Mouse (Mus musculus) layer of hippocampus, adult 2 months (tissue): Measurements from ENCODE around the gene Eif2ak4. TPM values are rescaled to one million over a fixed set of nuclear protein-coding genes. Genes with fewer than 3 reads are reported as not detected.

ENCODE experiments used
- DNase-seq, 2 experiments: peaks; one replicate each; pipeline ENCODE4 v3.0.0; 2022; ENCODE audit warnings: low spot score in 2 of 2
- H3K27ac ChIP-seq: fragments of 200-600 bp; 2 replicates; pipeline ENCODE4 v1.8.1; 2022
- H3K4me3 ChIP-seq: fragments of 200-600 bp; 2 replicates; pipeline ENCODE4 v1.8.1; 2022; ENCODE audit warnings: mild to moderate bottlenecking
- CTCF ChIP-seq: fragments of 200-600 bp; conservative IDR thresholded peaks from 2 replicates; pipeline ENCODE4 v1.8.1; 2022; ENCODE audit warnings: antibody characterized with exemption, mild to moderate bottlenecking, moderate library complexity
- long read RNA-seq, 2 experiments: library from polyadenylated mRNA; stranded (forward); transcript quantifications; one replicate each; pipeline ENCODE4 v2.0.0; 2021; ENCODE audit warnings: borderline mapping rate in 2 of 2
- total RNA-seq, 2 experiments: library from RNA; stranded (reverse); gene quantifications; 2 replicates each; pipeline ENCODE4 v1.2.3; 2021

Gene Eif2ak4
- total RNA-seq: 10 to 100 TPM; 26.3 to 26.7 TPM
- long read RNA-seq, experiment 1, full-length matches to known transcripts: 6 of 13 reads
- long read RNA-seq, experiment 1, partial matches to known transcripts: 2 of 13 reads
- long read RNA-seq, experiment 1, other reads (novel, unspliced or antisense): 5 of 13 reads
- long read RNA-seq, experiment 2, full-length matches to known transcripts: 11 of 17 reads
- long read RNA-seq, experiment 2, partial matches to known transcripts: 4 of 17 reads
- long read RNA-seq, experiment 2, other reads (novel, unspliced or antisense): 2 of 17 reads

DNA sequence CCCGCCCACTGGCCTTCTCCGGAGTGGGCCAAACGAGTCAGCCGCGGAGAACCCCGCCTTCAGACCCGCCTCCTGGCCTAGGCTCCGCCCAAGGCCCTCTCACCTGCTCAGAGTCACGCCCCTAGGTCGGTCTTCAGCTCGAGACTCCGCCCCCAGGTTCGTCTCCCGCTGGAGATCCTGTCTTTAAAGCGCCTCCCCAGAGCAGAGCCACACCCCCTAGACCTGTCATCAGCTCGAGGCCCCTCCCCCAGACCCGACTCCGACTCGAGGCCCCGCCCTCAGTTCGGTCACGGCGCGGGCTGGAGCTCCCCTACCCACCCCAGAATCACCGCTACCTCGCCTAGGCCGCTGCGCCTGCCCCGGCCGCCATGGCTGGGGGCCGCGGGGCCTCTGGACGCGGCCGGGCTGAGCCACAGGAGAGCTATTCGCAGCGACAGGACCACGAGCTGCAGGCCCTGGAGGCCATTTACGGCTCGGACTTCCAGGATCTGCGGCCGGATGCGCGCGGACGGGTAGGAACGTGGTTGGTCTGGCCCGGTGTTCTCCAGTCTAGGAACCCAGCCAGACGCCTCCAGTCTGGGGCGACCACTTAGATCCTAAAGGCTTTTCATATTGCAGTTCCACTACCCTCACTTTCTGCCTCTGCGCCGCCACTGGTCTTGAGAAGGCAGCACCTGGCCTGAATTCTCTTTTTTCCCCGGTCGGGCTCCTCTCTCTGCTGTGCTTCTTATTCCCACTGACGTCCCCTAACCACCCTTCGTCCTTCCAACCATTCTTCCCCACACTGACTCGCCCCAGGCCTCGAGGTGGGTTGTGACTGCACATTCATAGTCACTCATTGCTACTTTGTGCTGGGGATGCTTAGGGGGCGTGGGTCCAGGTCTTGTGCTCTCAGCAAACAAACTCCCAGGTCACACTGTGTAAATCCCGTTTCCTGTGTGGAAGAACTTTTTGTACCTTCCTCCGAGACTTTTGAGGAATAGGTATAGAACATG lies at the start of gene Eif2ak4:
Eif2ak4 (plus strand) TSS at position 278 of the 995 bp plus-strand sequence.
- TF ChIP-seq CTCF: peak; percentile 29
- H3K4me3 ChIP-seq: peak within 1 kb of the TSS; percentile 97

DNA sequence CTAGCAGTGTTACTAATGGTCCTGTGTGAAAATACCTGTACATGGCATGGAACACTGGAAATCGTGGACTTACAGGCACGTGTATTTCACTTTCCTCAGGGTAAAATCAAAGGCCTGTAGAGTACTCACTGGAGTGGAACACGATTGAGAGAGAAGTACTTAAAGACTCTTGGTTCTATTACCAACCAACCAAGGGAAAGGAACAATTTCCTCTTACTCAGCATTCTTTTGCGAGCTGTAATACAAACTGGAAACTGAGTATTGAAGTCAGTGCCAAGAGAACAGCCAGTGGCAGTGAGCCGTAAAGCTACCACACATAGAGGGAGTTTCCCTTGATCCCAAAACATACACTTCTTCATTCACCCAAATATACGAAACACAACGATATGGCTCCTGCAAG lies 47.1 kb upstream of the Eif2ak4 start:
- no peak overlapping the region for H3K4me3 ChIP-seq
- no peak for TF ChIP-seq CTCF
- no peak for DNase-seq
- no peak overlapping the region for H3K27ac ChIP-seq

More for the DNA sequence above, at the start of gene Eif2ak4:
- peak within 1 kb of the TSS; percentile 94 for H3K27ac ChIP-seq
- peak; percentile 98 to 99 for DNase-seq

DNA sequence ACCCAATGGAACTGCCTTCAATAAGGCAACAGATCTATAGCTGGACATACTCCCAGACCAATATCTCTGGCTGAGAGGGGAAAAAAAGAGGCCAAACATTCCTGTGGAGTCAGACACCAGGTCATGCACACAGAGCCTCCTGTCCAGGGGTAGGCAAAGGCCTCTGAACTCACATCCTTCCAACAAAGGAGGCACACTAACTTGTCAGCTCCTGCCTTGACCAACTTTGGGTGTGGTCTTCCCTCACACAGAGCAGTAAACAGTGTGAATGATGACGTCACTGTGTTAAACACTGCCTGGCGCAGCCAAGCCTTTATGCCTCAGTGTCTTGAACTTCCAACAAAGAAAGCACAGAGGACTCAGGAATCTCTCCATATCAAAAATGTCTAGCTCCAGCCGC lies 44.5 kb upstream of the Eif2ak4 start:
- no peak for TF ChIP-seq CTCF
- no peak overlapping the region for H3K4me3 ChIP-seq
- DNase-seq: no peak
- H3K27ac ChIP-seq: no peak overlapping the region

DNA sequence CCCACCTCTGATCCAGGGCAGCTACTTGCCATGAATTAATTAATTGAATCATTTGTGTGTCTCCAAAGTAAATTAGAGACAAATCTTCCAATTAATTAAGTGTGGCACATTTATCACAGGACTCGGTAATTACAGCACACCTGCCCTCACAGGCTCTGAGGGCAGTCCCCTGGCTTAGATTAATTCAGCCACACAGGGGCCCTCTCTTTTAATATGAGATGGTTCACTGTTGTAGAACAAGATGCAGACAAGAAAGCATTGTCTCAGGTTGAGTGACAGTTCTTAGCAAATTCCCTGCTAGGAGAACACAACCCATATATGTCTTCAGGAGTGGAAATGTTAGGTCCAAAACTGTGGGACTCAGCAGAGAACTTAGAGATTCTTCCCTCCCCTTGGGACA lies 42.9 kb upstream of the Eif2ak4 start:
- no peak for TF ChIP-seq CTCF
- H3K4me3 ChIP-seq: no peak overlapping the region
- DNase-seq: no peak
- no peak overlapping the region for H3K27ac ChIP-seq

DNA sequence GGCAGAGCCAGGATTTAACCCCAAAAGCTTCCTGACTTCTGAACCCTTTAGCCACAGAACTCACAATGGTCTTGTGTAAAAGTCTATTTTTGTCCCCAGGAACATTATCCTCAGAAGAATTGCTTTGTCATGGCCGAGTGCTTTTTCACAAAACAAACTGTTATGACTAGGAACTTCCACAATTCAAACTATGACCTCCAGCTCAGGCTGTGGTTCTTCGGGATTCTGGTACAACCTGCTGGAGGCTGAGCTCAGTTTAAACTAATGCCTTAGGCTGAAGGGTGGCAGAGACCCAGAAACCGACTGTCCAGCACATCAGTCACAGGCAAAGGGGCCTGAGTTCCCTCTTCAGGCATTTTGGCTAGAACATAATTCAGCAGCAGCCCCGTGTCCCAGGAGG lies 34.9 kb upstream of the Eif2ak4 start:
- Histone ChIP-seq H3K27ac (no peak overlapping the region), H3K4me3 (no peak overlapping the region)
- no peak for DNase-seq
- TF ChIP-seq CTCF: no peak

DNA sequence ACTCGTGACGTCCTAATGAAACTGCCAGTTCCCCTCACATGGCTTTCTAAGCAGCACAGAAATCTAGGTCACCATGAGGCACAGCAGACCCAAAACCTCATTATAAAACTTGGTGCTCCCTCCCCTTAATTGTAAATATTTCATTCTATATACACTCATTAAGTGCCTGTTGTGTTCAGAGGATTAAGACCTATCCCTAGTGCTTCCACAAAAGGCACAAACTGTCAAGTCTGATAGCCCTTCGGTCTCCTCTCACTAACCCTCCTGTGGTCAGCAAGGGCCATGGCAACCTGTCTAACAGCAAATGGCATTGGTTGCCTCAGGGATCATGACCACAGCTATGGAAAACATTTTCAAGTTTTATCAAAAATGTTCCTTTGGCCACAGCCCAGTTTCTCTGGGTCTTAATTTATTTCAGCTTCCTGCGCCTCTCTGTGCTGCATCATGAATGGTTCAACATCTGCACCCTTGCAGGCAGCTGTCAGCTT lies 34.5 kb upstream of the Eif2ak4 start:
- no peak for DNase-seq
- Histone ChIP-seq H3K4me3 (no peak overlapping the region), H3K27ac (no peak overlapping the region)
- TF ChIP-seq CTCF: peak; percentile 11; the same call in 1 of the 2 replicates

DNA sequence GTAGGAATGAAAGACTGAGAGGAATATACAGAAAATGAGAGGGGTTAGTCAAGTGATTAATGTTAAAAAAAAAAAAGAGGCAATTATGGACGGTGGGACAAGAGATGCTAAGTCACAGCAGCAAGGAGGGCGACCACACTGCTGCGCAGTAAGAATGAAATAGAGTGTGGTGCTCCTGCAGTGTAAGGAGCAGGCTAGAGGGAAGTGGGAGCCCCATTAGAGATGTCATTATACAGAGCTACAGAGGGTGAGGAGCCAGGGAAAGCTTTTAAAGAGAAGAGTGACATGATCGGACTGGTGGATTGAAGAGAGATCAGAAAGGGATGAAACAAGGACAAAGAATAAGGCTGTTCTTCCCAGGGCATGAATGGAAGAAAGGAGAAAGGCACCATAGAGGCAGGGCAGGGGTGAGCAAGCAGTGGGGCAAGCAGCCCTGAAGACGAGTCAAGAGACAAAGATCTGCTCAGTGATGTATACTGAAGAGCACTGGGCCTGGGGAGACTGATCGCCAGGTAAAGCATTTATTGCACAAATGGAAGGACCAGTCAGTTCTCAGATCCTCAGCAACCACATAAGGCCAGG lies 33.2 kb upstream of the Eif2ak4 start:
- no peak overlapping the region for H3K4me3 ChIP-seq
- no peak for TF ChIP-seq CTCF
- no peak overlapping the region for H3K27ac ChIP-seq
- DNase-seq: no peak

DNA sequence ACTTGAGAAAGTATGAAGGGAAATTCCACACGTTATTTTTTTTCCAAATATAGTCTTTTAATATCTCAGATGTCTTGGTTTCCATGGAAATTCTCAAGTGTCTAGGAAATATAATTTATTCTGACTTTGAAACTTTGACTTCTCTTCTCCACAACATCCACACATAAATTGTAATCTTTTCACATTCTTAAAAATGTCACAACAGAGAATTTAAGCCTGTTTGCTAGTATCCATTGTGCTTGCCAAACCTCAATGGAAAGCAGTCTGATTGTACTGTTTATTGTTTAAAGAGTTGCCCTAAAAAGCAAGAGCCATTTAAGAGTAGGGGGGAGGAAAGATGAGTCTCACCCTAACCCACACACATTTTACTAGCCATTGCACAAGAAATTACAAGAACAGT lies 16.6 kb upstream of the Eif2ak4 start:
- no peak for TF ChIP-seq CTCF
- DNase-seq: no peak
- no peak overlapping the region for H3K27ac ChIP-seq
- peak overlapping the region; percentile 79 for H3K4me3 ChIP-seq

DNA sequence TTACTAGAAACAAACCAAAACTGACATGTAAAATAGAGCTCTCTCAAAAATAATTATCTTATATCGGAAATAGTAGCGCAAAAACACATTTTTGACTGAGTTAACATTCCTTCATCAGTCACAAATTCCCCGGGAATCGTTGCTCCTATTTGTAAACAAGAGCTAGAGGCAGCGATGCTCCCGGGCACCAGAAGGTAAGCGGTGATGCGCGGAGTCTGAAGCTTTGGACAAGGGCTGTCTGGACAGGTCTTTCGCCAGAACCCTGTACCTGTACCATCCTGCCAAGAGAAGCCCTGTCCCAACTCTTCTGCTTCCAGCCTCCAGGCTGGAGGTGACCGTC lies 15.9 kb upstream of the Eif2ak4 start:
- H3K4me3 ChIP-seq: peak overlapping the region; percentile 79
- peak overlapping the region; percentile 92 for H3K27ac ChIP-seq
- no peak for DNase-seq
- TF ChIP-seq CTCF: no peak

DNA sequence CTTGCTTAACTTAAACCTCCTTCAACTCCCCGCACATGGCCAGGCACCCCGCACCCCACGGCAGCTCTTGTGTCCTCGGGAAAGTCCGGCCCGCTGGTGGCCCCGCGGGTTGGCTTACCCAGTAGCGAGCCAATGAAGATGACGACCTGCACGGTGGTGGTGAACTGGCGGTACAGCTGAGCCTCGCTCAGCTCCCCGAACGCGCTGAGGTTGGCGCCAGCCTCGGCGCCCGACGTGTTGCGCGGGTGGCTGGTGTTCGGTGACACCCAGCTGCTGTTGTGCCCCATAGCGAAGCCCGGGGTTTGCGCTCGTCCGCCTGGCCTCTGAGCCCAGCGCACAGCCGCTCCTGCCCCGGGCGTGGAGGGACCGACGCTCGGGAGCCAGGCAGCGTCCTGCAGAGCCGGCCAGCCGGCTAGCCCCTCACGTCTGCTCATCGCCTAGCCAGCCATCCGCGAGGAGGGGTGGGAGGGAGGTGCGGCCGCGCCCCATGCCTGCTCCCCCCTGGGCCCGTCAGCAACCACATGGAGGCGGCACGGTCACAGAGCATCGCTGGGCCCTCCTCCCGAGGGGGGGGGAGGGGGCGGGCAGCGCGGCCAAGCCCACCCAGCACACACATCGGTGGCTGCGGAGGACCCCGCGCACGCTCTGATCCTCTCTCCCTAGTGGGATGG lies 15.4 kb upstream of the Eif2ak4 start, which contains the start of gene Gpr176:
Gpr176 (minus strand) TSS at position 519 of the 671 bp plus-strand sequence.
- DNase-seq: peak; percentile 42 to 44
- TF ChIP-seq CTCF: no peak
- H3K4me3 ChIP-seq: peak within 1 kb of the TSS; percentile 79

DNA sequence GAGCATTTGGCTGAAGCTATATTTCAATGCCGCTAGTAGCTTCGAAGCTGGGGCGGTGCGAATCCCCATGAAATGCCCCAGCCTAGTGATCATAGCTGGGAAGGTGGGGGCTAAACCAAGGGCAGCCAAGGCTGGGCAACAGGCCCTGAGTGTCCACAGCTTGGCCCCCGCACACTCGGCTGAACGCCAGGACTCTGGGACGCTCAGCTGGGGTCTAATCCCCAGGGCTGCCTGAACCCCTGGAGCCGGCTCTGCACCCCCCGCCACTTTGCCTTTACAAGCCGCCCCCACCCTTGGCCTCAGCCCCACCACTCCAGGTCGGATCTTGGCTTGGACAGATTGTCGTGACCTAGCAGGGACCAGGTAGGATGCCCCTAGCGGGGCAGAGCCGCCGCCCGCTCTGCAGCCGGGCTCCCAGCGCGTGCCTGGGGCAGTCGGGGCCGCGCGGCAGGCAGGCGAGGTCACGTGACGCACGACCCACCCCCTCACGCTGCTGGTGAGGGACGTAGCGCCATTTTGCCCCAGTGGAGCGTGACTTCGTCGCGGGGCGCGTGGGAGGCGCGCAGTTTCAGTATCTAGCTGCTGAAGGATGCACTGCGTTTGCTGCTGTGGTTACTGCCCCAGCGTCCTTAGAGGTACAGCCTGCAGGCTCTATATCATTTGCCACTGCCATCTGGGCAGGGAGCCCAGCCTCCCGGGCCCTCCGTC lies 14.7 kb upstream of the Eif2ak4 start:
- H3K27ac ChIP-seq: peak overlapping the region; percentile 92
- peak; percentile 87 to 91 for DNase-seq
- TF ChIP-seq CTCF: peak; percentile 24
- H3K4me3 ChIP-seq: peak overlapping the region; percentile 79

More for the DNA sequence above, 15.4 kb upstream of the Eif2ak4 start, which contains the start of gene Gpr176:
- H3K27ac ChIP-seq: peak within 1 kb of the TSS; percentile 92

DNA sequence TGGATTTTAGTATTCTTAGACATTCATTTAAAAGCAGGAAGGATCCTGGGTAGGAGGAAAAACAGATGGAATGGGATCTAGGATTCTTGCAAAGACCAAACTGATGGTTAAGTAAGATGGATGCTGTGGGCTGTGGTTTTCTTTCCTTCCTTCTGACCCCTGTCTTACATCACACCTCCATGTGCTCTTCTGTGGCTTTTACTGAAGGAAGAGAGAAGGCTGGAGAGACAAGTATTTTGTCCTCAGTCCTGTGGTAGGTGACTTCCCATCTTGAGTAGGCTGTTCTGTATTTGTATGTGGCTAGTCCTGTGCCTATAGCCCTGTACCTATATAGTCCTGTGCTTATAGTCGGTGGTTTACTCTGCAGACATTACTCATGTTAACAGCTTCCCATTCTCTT lies 12.9 kb upstream of the Eif2ak4 start:
- DNase-seq: no peak
- TF ChIP-seq CTCF: no peak
- Histone ChIP-seq H3K27ac (no peak overlapping the region), H3K4me3 (no peak overlapping the region)
